Mouse (Mus musculus) right cerebral cortex, postnatal 25 days (tissue): ENCODE measurements around the gene Akt3.
A peak's percentile ranks its signal among the peaks of the same experiment; 100 is the strongest.

Source experiments
- DNase-seq: peaks from one replicate; pipeline ENCODE4 v3.0.0; 2022

Akt3 gene

GRCm38 (mm10) chr1:177186751-177187150, 71.3 kb downstream of the Akt3 start:
- DNase-seq, result no peak

GRCm38 (mm10) chr1:177179635-177180034, 78.4 kb downstream of the Akt3 start:
- DNase-seq, result no peak

DNA sequence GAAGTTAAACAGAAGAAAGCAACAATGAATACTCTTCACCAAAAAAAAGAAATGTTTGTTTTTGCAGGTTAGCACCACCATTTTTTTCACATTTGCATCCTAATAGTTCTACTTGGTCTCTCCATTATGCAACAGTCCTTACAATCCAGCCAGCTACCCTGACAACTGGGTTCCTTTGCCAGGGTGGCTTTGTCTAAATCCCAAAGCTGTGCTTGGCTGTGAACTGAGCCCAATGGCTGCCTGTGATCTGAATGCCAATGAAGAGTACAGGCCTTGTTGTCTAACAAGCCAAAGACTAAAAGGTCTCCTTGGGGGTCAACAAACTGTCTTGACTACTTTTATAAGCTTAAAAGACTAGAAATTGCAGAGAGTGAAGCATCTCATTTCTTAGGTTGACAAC, 82.6 kb downstream of the Akt3 start:
- DNase-seq, result peak; percentile 20

DNA sequence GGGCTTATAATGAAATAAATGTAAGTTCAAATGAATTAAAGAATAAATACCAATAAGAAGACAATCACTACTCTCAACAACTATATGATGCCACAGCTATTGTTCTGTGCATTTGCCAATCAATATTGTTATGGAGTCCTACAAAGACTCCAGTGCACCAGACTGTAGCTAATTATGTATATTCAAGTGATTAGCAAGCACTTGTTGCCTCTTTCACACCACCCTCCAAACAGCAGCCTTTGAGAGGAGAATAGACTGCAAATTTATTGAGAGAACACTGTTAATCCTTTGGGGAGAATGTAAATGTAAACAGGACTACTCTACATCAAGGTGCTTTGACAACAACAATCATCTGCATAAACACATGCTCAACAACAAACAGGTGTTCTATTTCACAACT, 86.7 kb downstream of the Akt3 start:
- no peak for DNase-seq

DNA sequence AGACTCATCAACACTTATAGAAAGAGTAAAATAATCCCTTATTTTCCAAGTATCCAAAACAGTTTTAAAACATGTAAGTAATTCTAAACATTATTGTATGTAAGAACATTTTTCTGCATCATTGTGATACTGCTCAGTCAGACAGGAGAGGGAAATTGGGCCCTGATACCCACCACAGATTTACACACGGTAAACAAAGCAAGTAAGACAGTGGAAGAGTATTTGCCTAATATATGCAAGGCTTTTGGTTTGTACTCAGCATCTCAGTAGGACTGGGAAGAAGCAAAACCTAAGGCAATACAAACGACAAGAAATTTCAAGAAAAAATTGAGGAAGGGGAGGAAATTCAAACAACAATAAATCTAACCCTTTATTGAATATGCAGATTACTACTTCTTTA, 92.2 kb downstream of the Akt3 start:
- DNase-seq, result no peak

DNA sequence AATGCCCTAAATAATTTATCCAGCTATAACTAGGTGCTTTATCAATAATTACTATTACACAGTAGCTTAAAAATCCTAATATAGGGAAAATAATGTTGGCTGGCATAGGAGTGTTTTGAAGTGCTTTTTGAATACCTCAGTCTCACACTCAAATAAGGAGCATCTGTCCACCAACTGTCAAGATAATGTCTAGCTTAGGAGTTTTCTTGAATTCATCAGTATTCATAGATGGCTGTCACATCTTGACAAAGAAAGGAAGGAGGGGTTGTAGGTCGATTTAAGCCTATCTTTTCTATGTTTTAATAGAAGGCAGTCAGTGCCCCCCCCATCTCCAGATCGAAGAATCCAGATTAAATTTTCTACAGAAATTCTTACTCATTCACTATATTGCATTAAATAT, 92.7 kb downstream of the Akt3 start:
- no peak for DNase-seq

- no peak for DNase-seq
Observed at GRCm38 (mm10) chr1:177150344-177151021, 107.5 kb downstream of the Akt3 start.

DNA sequence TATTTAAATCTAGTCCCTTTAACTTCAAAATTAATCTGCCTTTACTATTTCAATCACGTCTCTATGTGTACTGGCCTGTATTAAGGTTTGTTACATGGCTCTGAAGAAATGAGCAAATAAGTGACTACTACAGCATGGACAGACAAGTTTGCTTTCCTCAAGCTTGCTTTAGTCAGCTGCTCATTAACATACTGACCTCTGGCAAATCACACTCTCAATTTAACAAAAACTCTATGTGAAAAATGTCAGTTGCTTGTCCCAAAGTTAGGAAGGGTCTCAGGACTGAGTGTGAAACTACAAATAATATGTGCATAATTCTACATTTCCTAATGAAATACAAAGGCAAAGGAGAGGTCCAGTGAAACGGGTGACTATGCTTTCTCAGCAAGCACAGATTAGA, 109.3 kb downstream of the Akt3 start:
- DNase-seq, result no peak

DNA sequence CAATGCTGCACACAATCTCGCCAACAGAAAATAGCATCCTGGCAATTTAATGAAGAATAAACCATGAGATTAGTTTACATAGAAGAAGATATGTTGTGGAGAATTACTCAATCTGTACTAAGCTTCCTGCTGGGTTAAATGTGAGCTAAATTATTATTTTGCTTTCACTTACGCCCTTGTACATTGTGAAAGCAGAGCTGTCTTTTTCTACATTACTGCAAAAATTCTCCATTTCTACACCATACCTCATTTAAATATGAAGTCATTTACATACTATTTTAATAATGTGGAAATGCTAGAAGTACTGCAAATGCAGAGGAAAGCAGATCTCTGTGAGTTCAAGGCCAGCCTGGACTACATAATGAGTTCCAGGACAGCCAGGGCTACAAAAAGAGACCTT, 116.5 kb downstream of the Akt3 start:
- no peak for DNase-seq

GRCm38 (mm10) chr1:177139652-177140051, 118.4 kb downstream of the Akt3 start:
- DNase-seq, result no peak

GRCm38 (mm10) chr1:177131458-177131857, 126.5 kb downstream of the Akt3 start:
- no peak for DNase-seq

DNA sequence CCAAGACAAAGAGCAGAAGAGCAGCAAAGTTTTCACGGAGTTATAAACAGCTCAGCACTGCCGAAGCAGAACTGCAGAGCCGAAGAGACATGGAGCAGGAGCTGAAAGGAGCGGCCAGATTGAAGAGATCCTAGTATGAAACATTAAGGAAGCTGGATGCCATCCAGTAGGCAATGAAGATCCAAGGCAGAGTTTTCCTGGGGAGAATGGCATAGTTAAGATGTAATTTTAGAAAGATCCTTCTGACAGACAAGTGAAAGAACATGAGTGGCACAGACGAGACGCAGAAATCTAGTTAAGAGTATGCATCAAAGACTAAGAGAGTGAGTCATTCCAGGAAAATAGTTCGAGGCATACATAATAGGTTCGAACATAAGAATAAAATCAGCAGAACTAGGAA, 131.3 kb downstream of the Akt3 start:
- no peak for DNase-seq

GRCm38 (mm10) chr1:177110665-177111271, 147.2 kb downstream of the Akt3 start:
- no peak for DNase-seq

GRCm38 (mm10) chr1:177090465-177090864, 167.5 kb downstream of the Akt3 start:
- DNase-seq, result no peak

DNA sequence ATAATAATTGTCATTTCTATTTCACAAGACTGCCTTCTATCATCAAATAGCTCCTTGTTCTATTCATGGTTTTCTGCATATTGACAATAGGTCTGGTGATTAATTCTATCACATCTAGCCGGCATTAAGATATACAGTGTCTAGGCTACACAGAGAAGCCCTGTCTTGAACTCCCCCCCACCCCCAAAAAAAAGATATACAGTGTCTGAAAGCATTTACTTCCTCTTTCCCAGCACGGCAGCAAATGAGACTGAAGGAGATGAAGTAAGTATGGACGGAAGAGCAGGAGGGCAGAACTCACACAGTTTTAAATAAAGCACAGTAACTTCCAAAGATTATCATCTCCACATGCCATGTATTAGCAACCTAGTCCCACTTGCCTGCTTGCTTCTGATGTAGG, 168.5 kb downstream of the Akt3 start:
- no peak for DNase-seq

DNA sequence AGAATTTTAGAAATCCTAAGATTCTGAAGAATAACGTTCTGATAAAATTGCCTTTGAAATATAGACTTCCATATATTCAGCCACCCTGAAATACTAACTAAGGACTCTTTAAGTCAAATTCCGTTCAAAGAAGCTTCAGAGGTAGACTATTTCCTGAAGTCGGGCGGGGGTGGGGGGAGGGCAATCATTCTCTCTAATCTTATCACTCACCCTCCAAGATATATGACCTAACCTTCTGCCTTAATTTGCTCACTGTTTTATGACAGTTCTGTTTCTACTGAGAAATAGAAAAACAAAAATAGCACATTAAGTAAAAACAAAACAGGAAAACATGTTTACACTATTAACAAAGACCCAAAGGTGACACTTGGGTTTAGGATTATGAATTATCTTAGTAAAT, 169.0 kb downstream of the Akt3 start:
- no peak for DNase-seq

DNA sequence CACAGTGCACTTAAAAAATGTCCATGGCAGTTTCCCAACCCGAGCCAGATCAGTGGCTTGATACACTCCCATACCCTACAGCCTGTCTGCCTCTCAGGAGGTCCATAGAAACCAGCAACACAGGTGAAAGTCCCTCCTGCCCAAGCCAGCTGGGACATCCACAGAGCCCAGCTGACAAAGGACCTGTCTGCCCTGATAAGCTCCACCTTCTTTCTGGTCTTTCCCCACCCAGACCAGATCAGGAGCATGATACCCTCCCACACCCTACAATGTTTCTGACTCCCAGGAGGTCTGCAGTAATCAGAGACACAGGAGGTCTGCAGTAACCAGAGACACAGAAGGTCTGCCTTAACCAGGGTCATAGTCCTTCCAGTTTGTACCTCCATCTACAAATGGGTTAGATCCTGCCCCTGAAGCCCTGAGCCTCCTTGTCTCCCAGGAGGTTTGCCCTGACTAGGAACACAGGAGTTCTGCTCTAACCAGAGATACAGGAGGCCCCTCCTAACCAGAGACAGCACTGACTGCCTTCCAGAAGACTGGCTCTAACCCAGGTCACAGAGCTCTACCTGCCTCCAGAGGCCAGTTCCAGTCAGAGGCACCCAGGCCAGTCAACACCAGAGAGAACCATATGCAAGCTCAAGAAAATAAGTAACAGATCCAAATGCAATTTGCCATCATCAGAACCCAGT, 175.9 kb downstream of the Akt3 start:
- no peak for DNase-seq

DNA sequence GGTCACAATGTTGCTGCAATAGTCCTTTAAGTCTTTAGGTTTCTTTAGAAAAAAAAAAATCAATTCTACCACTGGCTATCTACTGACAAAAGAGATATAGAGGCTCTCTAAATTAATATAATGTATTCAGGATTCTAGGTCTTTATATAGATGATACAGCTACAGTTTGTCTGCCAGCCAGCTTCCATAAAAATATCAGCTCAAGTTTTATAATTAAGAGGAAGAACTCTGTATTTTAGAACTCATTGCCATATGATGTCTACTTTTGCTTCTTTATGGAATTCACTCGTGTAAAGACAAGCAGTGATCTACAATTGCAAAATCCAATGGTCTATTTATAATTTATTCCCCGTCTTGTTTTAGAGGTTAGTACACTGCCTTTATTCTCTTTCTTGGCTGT, 188.8 kb downstream of the Akt3 start:
- DNase-seq, result no peak

DNA sequence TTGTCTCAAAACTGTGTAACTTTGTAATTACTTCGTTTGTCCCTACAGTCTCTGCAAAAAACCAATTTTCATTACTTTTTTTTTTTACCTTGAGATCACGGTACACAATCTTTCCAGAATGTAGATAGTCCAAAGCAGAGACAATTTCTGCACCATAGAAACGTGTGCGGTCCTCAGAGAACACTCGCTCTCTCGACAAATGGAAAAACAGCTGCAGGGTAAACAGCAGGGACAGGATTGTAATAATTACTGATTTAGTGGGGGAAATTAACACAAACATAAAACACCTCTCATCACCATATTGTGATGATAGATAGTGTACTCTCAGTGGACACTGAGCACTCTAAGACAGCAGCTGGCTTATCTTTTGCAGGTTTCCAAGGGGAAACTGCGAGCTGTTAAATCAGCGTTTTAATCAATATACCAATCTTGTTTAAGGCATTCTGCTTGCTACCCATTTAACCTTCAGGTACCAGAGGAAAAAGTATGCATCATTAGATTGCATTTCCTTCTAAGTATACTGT, 190.8 kb downstream of the Akt3 start:
- DNase-seq, result no peak

GRCm38 (mm10) chr1:177065732-177066131, 192.3 kb downstream of the Akt3 start:
- no peak for DNase-seq

GRCm38 (mm10) chr1:177061761-177062160, 196.2 kb downstream of the Akt3 start:
- no peak for DNase-seq

DNA sequence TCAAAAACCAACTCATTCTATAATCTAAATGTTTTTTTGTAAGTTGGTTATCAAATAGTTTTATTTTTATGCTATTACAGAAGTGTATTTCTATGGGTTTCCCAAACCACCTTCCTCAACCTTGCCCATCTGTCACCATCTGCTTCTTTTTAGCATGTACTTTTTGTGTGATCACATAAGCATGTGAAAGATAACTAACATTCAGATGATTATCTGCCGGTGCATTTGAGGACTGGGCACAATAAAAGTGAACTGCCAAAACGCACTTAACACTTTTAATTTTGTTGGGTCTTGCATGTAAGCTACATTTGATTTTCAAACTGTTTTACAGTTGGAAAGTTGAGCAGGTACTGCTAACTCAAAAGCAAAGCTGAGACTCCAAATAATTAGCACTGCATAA, 203.1 kb downstream of the Akt3 start:
- DNase-seq, result no peak

GRCm38 (mm10) chr1:177051366-177051963, 206.5 kb downstream of the Akt3 start:
- DNase-seq, result no peak

- DNase-seq, result no peak
Observed at GRCm38 (mm10) chr1:177048773-177049172, 209.2 kb downstream of the Akt3 start.
